Mouse (Mus musculus) CH12.LX (cell line): Measurements from ENCODE around the gene Olfr770. TPM values are rescaled to one million over a fixed set of nuclear protein-coding genes. Genes with fewer than 3 reads are reported as not detected.
"Not testable (repeated sequence)": the region's sequence is repeated elsewhere in the genome, so short reads cannot be mapped to it uniquely, and the experiment has no call there.

Source experiments
- DNase-seq: peaks from one replicate; pipeline ENCODE4 v3.0.0-alpha.2; 2013; ENCODE audit errors: extremely low read depth
- H3K27ac ChIP-seq: 2 replicates; pipeline ENCODE4 v1.5.1; 2012; ENCODE audit warnings: low read depth, mild to moderate bottlenecking, control low read depth, moderate library complexity; ENCODE audit not compliant: insufficient read depth
- H3K27me3 ChIP-seq: replicated peaks from 2 replicates; pipeline ENCODE3; 2012; ENCODE audit warnings: inconsistent platforms
- H3K36me3 ChIP-seq, 2 experiments: replicated peaks in 1 of 2; 2 replicates each; pipeline versions ENCODE3 to v1.6.1; 2012; ENCODE audit warnings: inconsistent platforms in 1 of 2, low read length in 1 of 2, mild to moderate bottlenecking in 1 of 2, mixed read lengths in 1 of 2, moderate library complexity in 1 of 2; ENCODE audit not compliant: control insufficient read depth in 1 of 2, insufficient read depth in 1 of 2
- H3K4me1 ChIP-seq, 2 experiments: 2 replicates each; pipeline ENCODE4 v1.6.1; 2012; ENCODE audit warnings: inconsistent platforms in 1 of 2, moderate library complexity in 1 of 2; ENCODE audit not compliant: insufficient read depth in 2 of 2, control insufficient read depth in 1 of 2
- H3K4me2 ChIP-seq: 2 replicates; pipeline ENCODE4 v1.6.1; 2012; ENCODE audit warnings: low read depth, mild to moderate bottlenecking, control low read depth; ENCODE audit not compliant: poor library complexity, insufficient read depth, severe bottlenecking
- H3K4me3 ChIP-seq, 3 experiments: fragments of 150-350 bp in 1 of 3; sonication (generic) in 1 of 3; replicated peaks in 1 of 3; 2 replicates each; pipeline versions ENCODE3 to v1.5.1; 2011 to 2012; ENCODE audit warnings: low read depth in 2 of 3, low read length in 2 of 3, mild to moderate bottlenecking in 2 of 3, moderate library complexity in 2 of 3, control low read depth in 1 of 3, improper control_type of control experiment in 1 of 3, inconsistent platforms in 1 of 3, mixed read lengths in 1 of 3; ENCODE audit not compliant: poor library complexity in 1 of 3
- H3K79me2 ChIP-seq: replicated peaks from 2 replicates; pipeline ENCODE4 v1.6.1; 2012; ENCODE audit warnings: mild to moderate bottlenecking, moderate library complexity; ENCODE audit not compliant: control insufficient read depth, poor library complexity, insufficient read depth, severe bottlenecking; ENCODE audit errors: extremely low read depth
- H3K9ac ChIP-seq: 2 replicates; pipeline ENCODE4 v1.6.1; 2012; ENCODE audit warnings: low read depth, mild to moderate bottlenecking, control low read depth, moderate library complexity; ENCODE audit not compliant: insufficient read depth
- H3K9me3 ChIP-seq: replicated peaks from 2 replicates; pipeline ENCODE3; 2012; ENCODE audit warnings: low read length, inconsistent platforms, mixed read lengths
- CHD1 ChIP-seq: IDR thresholded peaks from 2 replicates; pipeline ENCODE4 v1.6.1; 2012; ENCODE audit warnings: low read depth, low read length, improper control_type of control experiment, inconsistent platforms
- CTCF ChIP-seq, 2 experiments: IDR thresholded peaks in 1 of 2; conservative IDR thresholded peaks in 1 of 2; 2 replicates each; pipeline ENCODE4 v1.5.1; 2011 to 2012; ENCODE audit warnings: low read depth in 2 of 2, low read length in 2 of 2, improper control_type of control experiment in 1 of 2, inconsistent platforms in 1 of 2, mild to moderate bottlenecking in 1 of 2, moderate library complexity in 1 of 2
- GABPA ChIP-seq: IDR thresholded peaks from 2 replicates; pipeline ENCODE4 v1.6.1; 2012; ENCODE audit warnings: low read depth, low read length, improper control_type of control experiment, inconsistent platforms; ENCODE audit not compliant: insufficient replicate concordance
- JUN ChIP-seq: IDR thresholded peaks from 2 replicates; pipeline ENCODE4 v1.6.1; 2011; ENCODE audit warnings: low read depth, mild to moderate bottlenecking, low read length, improper control_type of control experiment, moderate library complexity; ENCODE audit not compliant: insufficient read depth
- MAFK ChIP-seq: IDR thresholded peaks from 2 replicates; pipeline ENCODE4 v1.6.1; 2011; ENCODE audit warnings: low read length, improper control_type of control experiment; ENCODE audit not compliant: insufficient replicate concordance
- NRF1 ChIP-seq: IDR thresholded peaks from 2 replicates; pipeline ENCODE4 v1.6.1; 2014; ENCODE audit warnings: low read depth, mild to moderate bottlenecking, inconsistent platforms, low read length, improper control_type of control experiment, moderate library complexity
- POLR2A ChIP-seq: IDR thresholded peaks from 2 replicates; pipeline ENCODE4 v1.6.1; 2011; ENCODE audit warnings: low read depth, mild to moderate bottlenecking, improper control_type of control experiment, low read length
- SIN3A ChIP-seq: IDR thresholded peaks from 2 replicates; pipeline ENCODE4 v1.6.1; 2012; ENCODE audit warnings: low read length, improper control_type of control experiment, inconsistent platforms
- SMC3 ChIP-seq: IDR thresholded peaks from 2 replicates; pipeline ENCODE4 v1.6.1; 2011; ENCODE audit warnings: low read depth, low read length, improper control_type of control experiment
- TBP ChIP-seq: conservative IDR thresholded peaks from 2 replicates; pipeline ENCODE4 v1.6.1; 2011; ENCODE audit warnings: low read depth, low read length, improper control_type of control experiment
- TCF12 ChIP-seq: IDR thresholded peaks from 2 replicates; pipeline ENCODE4 v1.6.1; 2014; ENCODE audit warnings: low read depth, mild to moderate bottlenecking, inconsistent platforms, low read length, improper control_type of control experiment
- UBTF ChIP-seq: IDR thresholded peaks from 2 replicates; pipeline ENCODE4 v1.6.1; 2012; ENCODE audit warnings: low read depth, mild to moderate bottlenecking, inconsistent platforms, low read length, improper control_type of control experiment, moderate library complexity
- USF1 ChIP-seq: IDR thresholded peaks from 2 replicates; pipeline ENCODE4 v1.6.1; 2014; ENCODE audit warnings: low read depth, mild to moderate bottlenecking, inconsistent platforms, low read length, improper control_type of control experiment
- USF2 ChIP-seq: conservative IDR thresholded peaks from 2 replicates; pipeline ENCODE4 v1.6.1; 2011; ENCODE audit warnings: low read depth, low read length, improper control_type of control experiment
- ZKSCAN1 ChIP-seq: IDR thresholded peaks from 2 replicates; pipeline ENCODE4 v1.6.1; 2012; ENCODE audit warnings: low read depth, inconsistent platforms, low read length, improper control_type of control experiment, borderline replicate concordance
- ZMIZ1 ChIP-seq: IDR thresholded peaks from 2 replicates; pipeline ENCODE4 v1.6.1; 2012; ENCODE audit warnings: low read depth, mild to moderate bottlenecking, inconsistent platforms, low read length, improper control_type of control experiment
- dilution Hi-C: fragments of 300-500 bp; cut with MboI; formaldehyde crosslinking; loops from 2 replicates; pipeline ENCODE4 v1.14.3; 2020; ENCODE audit warnings: low sequenced_read_pairs; ENCODE audit not compliant: extremely low pct_unique_long_range_greater_than_20kb, extremely low pct_ligation_motif_present
- in situ Hi-C: fragments of 300-500 bp; cut with MboI; formaldehyde crosslinking; loops from 3 replicates; pipeline ENCODE4 v1.14.3; 2019; ENCODE audit warnings: low sequenced_read_pairs, low pct_ligation_motif_present, low pct_unique_long_range_greater_than_20kb, mixed read lengths
- polyA plus RNA-seq: library from polyadenylated mRNA; unstranded; fragments of >175 nt; gene quantifications from 2 replicates; pipeline ENCODE4 v1.2.1, GENCODE M21; 2012; ENCODE audit warnings: low read depth; ENCODE audit not compliant: insufficient read length
- total RNA-seq, 2 experiments: library from RNA; depleted of rRNA; stranded (reverse); fragments of 300-350 nt in 1 of 2; fragments of >200 nt in 1 of 2; gene quantifications; 2 replicates each; pipeline ENCODE4 v1.2.3; 2012 to 2014

Olfr770 gene
- total and polyA plus RNA-seq, 3 experiments = not detected

GRCm38 (mm10) chr10:129101231-129101630 lies 37.6 kb downstream of the Olfr770 start:
- Histone ChIP-seq H3K4me3 (no peak overlapping the region), H3K36me3 (no peaks in the 10 kb centered on the region), H3K27me3 (no peaks in the 10 kb centered on the region), H3K4me2 (no peak overlapping the region), H3K79me2 (no peaks in the 10 kb centered on the region), H3K4me1 (no peaks in the 10 kb centered on the region), H3K9ac (no peak overlapping the region), H3K9me3 (no peaks in the 10 kb centered on the region)
- no peak for DNase-seq
- in situ Hi-C loops = no loop called here
- no peak for TF ChIP-seq CHD1
- TF ChIP-seq, all 38 proteins: peak for 0
- H3K27ac ChIP-seq = no peak overlapping the region
- dilution Hi-C loops = no loop called here

GRCm38 (mm10) chr10:129099275-129099674 lies 39.5 kb downstream of the Olfr770 start, which contains the start of gene Olfr768:
TSS of gene Olfr768 (minus strand) at chr10:129099375.
- H3K4me3 ChIP-seq = no peak within 1 kb of the TSS
- H3K27ac ChIP-seq = no peak within 1 kb of the TSS
- in situ Hi-C loops (no loop called here), dilution Hi-C loops (no loop called here)
- no peaks in the 10 kb centered on the region for H3K9me3 ChIP-seq
- H3K9ac ChIP-seq = no peak within 1 kb of the TSS
- H3K79me2 ChIP-seq = no peaks in the 10 kb centered on the region
- no peak for DNase-seq
- H3K4me2 ChIP-seq = no peak within 1 kb of the TSS
- no peaks in the 10 kb centered on the region for H3K4me1 ChIP-seq
- H3K36me3 ChIP-seq = no peaks in the 10 kb centered on the region
- no peaks in the 10 kb centered on the region for H3K27me3 ChIP-seq
- TF ChIP-seq NRF1 (no peak), USF2 (no peak), TBP (no peak), MAFK (no peak), TCF12 (no peak), POLR2A (no peak), GABPA (no peak), ZMIZ1 (no peak), CTCF (conservative IDR thresholded peaks at IDR 0.05 in 1 of 2, IDR thresholded peaks at IDR 0.05 in 1 of 2; ENCODE audit: low read depth in 2 of 2, low read length in 2 of 2) (no peak), SIN3A (no peak), SMC3 (no peak), ZKSCAN1 (no peak), USF1 (no peak), UBTF (no peak), JUN (no peak)

GRCm38 (mm10) chr10:129082810-129083209 lies 56.0 kb downstream of the Olfr770 start, which contains the start of gene Olfr767:
TSS of gene Olfr767 (minus strand) at chr10:129082910.
- in situ Hi-C loops, H3K79me2 ChIP-seq, H3K4me3 ChIP-seq, H3K27me3 ChIP-seq, H3K36me3 ChIP-seq, DNase-seq, H3K27ac ChIP-seq, dilution Hi-C loops, H3K9ac ChIP-seq, H3K4me1 ChIP-seq, H3K9me3 ChIP-seq, H3K4me2 ChIP-seq: not testable (repeated sequence)

Other genes with a start within 250 kb of the Olfr770 start
Only the 20 nearest of the 25 such genes appear.
- 0.34 and 0.64 TPM in 2 replicates for gene Itga7, start 205.2 kb downstream of the Olfr770 start, total RNA-seq (2012; rRNA removed)
- gene Itga7, start 205.2 kb downstream of the Olfr770 start, total RNA-seq (2014; rRNA removed) = 0.14 and 0.55 TPM in 2 replicates
- 0.63 and 0.74 TPM in 2 replicates for gene Itga7, start 205.2 kb downstream of the Olfr770 start, polyA plus RNA-seq
- gene Mettl7b, start 178.0 kb downstream of the Olfr770 start, total RNA-seq (2012; rRNA removed) = not detected in 2 replicates
- gene Mettl7b, start 178.0 kb downstream of the Olfr770 start, total RNA-seq (2014; rRNA removed) = not detected in 2 replicates
- gene Mettl7b, start 178.0 kb downstream of the Olfr770 start, polyA plus RNA-seq = not detected in 2 replicates
- not detected in 2 replicates for gene Olfr9, start 149.6 kb downstream of the Olfr770 start, total RNA-seq (2012; rRNA removed)
- not detected in 2 replicates for gene Olfr9, start 149.6 kb downstream of the Olfr770 start, total RNA-seq (2014; rRNA removed)
- gene Olfr9, start 149.6 kb downstream of the Olfr770 start, polyA plus RNA-seq = not detected in 2 replicates
- gene Olfr763, start 128.2 kb downstream of the Olfr770 start, total RNA-seq (2012; rRNA removed) = not detected in 2 replicates
- not detected in 2 replicates for gene Olfr763, start 128.2 kb downstream of the Olfr770 start, total RNA-seq (2014; rRNA removed)
- not detected in 2 replicates for gene Olfr763, start 128.2 kb downstream of the Olfr770 start, polyA plus RNA-seq
- not detected in 2 replicates for gene Olfr764-ps1, start 99.1 kb downstream of the Olfr770 start, total RNA-seq (2012; rRNA removed)
- gene Olfr764-ps1, start 99.1 kb downstream of the Olfr770 start, total RNA-seq (2014; rRNA removed) = not detected in 2 replicates
- gene Olfr764-ps1, start 99.1 kb downstream of the Olfr770 start, polyA plus RNA-seq = not detected in 2 replicates
- not detected in 2 replicates for gene Olfr765, start 89.0 kb downstream of the Olfr770 start, total RNA-seq (2012; rRNA removed)
- not detected in 2 replicates for gene Olfr765, start 89.0 kb downstream of the Olfr770 start, total RNA-seq (2014; rRNA removed)
- not detected in 2 replicates for gene Olfr765, start 89.0 kb downstream of the Olfr770 start, polyA plus RNA-seq
- not detected in 2 replicates for gene Olfr766-ps1, start 70.0 kb downstream of the Olfr770 start, total RNA-seq (2012; rRNA removed)
- not detected in 2 replicates for gene Olfr766-ps1, start 70.0 kb downstream of the Olfr770 start, total RNA-seq (2014; rRNA removed)
- gene Olfr766-ps1, start 70.0 kb downstream of the Olfr770 start, polyA plus RNA-seq = not detected in 2 replicates
- gene Olfr767, start 56.1 kb downstream of the Olfr770 start, total RNA-seq (2012; rRNA removed) = not detected in 2 replicates
- gene Olfr767, start 56.1 kb downstream of the Olfr770 start, total RNA-seq (2014; rRNA removed) = not detected in 2 replicates
- gene Olfr767, start 56.1 kb downstream of the Olfr770 start, polyA plus RNA-seq = not detected in 2 replicates
- gene Olfr768, start 39.6 kb downstream of the Olfr770 start, total RNA-seq (2012; rRNA removed) = not detected in 2 replicates
- gene Olfr768, start 39.6 kb downstream of the Olfr770 start, total RNA-seq (2014; rRNA removed) = not detected in 2 replicates
- not detected in 2 replicates for gene Olfr768, start 39.6 kb downstream of the Olfr770 start, polyA plus RNA-seq
- gene Olfr769, start 21.1 kb downstream of the Olfr770 start, total RNA-seq (2012; rRNA removed) = not detected in 2 replicates
- gene Olfr769, start 21.1 kb downstream of the Olfr770 start, total RNA-seq (2014; rRNA removed) = not detected in 2 replicates
- not detected in 2 replicates for gene Olfr769, start 21.1 kb downstream of the Olfr770 start, polyA plus RNA-seq
- gene Olfr771, start 25.8 kb upstream of the Olfr770 start, total RNA-seq (2012; rRNA removed) = not detected in 2 replicates
- gene Olfr771, start 25.8 kb upstream of the Olfr770 start, total RNA-seq (2014; rRNA removed) = not detected in 2 replicates
- gene Olfr771, start 25.8 kb upstream of the Olfr770 start, polyA plus RNA-seq = not detected in 2 replicates
- gene Olfr772, start 38.9 kb upstream of the Olfr770 start, total RNA-seq (2012; rRNA removed) = not detected in 2 replicates
- gene Olfr772, start 38.9 kb upstream of the Olfr770 start, total RNA-seq (2014; rRNA removed) = not detected in 2 replicates
- gene Olfr772, start 38.9 kb upstream of the Olfr770 start, polyA plus RNA-seq = not detected in 2 replicates
- not detected in 2 replicates for gene Olfr773, start 48.4 kb upstream of the Olfr770 start, total RNA-seq (2012; rRNA removed)
- not detected in 2 replicates for gene Olfr773, start 48.4 kb upstream of the Olfr770 start, total RNA-seq (2014; rRNA removed)
- gene Olfr773, start 48.4 kb upstream of the Olfr770 start, polyA plus RNA-seq = not detected in 2 replicates
- gene Olfr774, start 97.2 kb upstream of the Olfr770 start, total RNA-seq (2012; rRNA removed) = not detected in 2 replicates
- gene Olfr774, start 97.2 kb upstream of the Olfr770 start, total RNA-seq (2014; rRNA removed) = not detected in 2 replicates
- not detected in 2 replicates for gene Olfr774, start 97.2 kb upstream of the Olfr770 start, polyA plus RNA-seq
- gene Olfr775, start 109.4 kb upstream of the Olfr770 start, total RNA-seq (2012; rRNA removed) = not detected in 2 replicates
- gene Olfr775, start 109.4 kb upstream of the Olfr770 start, total RNA-seq (2014; rRNA removed) = not detected in 2 replicates
- gene Olfr775, start 109.4 kb upstream of the Olfr770 start, polyA plus RNA-seq = not detected in 2 replicates
- gene Olfr776, start 120.1 kb upstream of the Olfr770 start, total RNA-seq (2012; rRNA removed) = not detected in 2 replicates
- gene Olfr776, start 120.1 kb upstream of the Olfr770 start, total RNA-seq (2014; rRNA removed) = not detected in 2 replicates
- not detected in 2 replicates for gene Olfr776, start 120.1 kb upstream of the Olfr770 start, polyA plus RNA-seq
- not detected in 2 replicates for gene Olfr777, start 132.5 kb upstream of the Olfr770 start, total RNA-seq (2012; rRNA removed)
- gene Olfr777, start 132.5 kb upstream of the Olfr770 start, total RNA-seq (2014; rRNA removed) = not detected in 2 replicates
- not detected in 2 replicates for gene Olfr777, start 132.5 kb upstream of the Olfr770 start, polyA plus RNA-seq
- gene Olfr780, start 179.1 kb upstream of the Olfr770 start, total RNA-seq (2012; rRNA removed) = not detected in 2 replicates
- gene Olfr780, start 179.1 kb upstream of the Olfr770 start, total RNA-seq (2014; rRNA removed) = not detected in 2 replicates
- gene Olfr780, start 179.1 kb upstream of the Olfr770 start, polyA plus RNA-seq = not detected in 2 replicates
- gene Olfr781, start 189.9 kb upstream of the Olfr770 start, total RNA-seq (2012; rRNA removed) = not detected in 2 replicates
- not detected in 2 replicates for gene Olfr781, start 189.9 kb upstream of the Olfr770 start, total RNA-seq (2014; rRNA removed)
- not detected in 2 replicates for gene Olfr781, start 189.9 kb upstream of the Olfr770 start, polyA plus RNA-seq
- not detected in 2 replicates for gene Olfr782, start 209.9 kb upstream of the Olfr770 start, total RNA-seq (2012; rRNA removed)
- not detected in 2 replicates for gene Olfr782, start 209.9 kb upstream of the Olfr770 start, total RNA-seq (2014; rRNA removed)
- not detected in 2 replicates for gene Olfr782, start 209.9 kb upstream of the Olfr770 start, polyA plus RNA-seq